Mouse (Mus musculus): ENCODE results near the gene Tent5d. TPM values are rescaled to one million over a fixed set of nuclear protein-coding genes. Genes with fewer than 3 reads are reported as not detected.

Tent5d gene
- polyA plus RNA-seq, 1 experiment from 2014 or later, result not detected

DNA sequence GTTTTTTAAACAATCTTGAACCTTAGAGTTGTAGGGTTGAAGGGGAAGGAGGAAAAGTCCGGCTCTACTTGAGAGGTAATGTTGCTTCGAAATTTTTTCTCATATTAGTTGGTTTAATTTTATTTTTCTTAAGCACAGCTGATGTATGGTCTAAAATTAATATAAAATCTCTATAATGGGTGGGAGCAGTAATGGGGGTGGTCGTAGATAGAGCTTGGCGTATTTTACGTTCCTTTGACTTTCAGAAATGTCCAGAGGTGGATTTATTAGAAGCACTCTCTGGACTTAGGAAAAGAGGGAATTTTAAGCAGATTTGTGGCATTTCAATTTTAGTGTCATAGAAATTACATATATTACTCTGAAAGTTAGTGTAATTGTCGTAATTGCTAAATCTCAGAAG lies 24.3 kb downstream of the Tent5d start:
- Histone ChIP-seq H3K36me3 (ENCODE audit: control insufficient read depth, insufficient read depth) (no peaks in the 10 kb centered on the region), H3K4me1 (replicated peaks; ENCODE audit: control insufficient read depth, insufficient read depth, low read length) (no peaks in the 10 kb centered on the region), H3K4me3 (replicated peaks; ENCODE audit: low read length) (no peak overlapping the region), H3K27me3 (replicated peaks; ENCODE audit: control insufficient read depth, insufficient read depth, low read length) (no peaks in the 10 kb centered on the region), H3K27ac (ENCODE audit: low read length) (no peak overlapping the region), H3K9ac (replicated peaks; ENCODE audit: low read depth, low read length) (no peak overlapping the region), H3K9me3 (ENCODE audit: control insufficient read depth, low read length) (no peaks in the 10 kb centered on the region), H3K4me2 (ENCODE audit: low read length) (peak overlapping the region; percentile 56)
- WGBS, result 87% methylated on average over 6 of the region's 6 CpGs
- no peak for ATAC-seq

DNA sequence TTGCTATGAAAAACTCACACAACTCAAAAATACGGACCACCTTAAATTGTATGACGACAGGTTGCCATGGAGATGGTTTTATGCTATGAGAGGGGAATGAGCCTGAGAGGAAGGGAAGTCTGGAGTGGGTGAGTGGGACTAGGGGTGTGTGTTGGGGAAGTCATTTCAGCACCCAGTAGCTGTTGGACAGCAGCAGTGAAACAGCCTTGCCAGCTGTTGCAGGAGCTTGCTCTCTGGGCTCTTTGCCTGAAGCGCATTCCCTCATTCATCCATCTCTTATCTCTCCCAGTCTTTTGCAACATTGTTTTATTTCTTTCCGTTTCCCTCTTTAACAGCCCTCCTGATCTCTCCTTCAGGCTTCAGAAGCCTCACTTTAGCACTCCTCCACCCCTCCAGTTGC lies 65.8 kb downstream of the Tent5d start:
- WGBS, result 28% methylated on average over 4 of the region's 4 CpGs

More for the DNA sequence above, 65.8 kb downstream of the Tent5d start:
- H3K36me3 ChIP-seq (ENCODE audit: control insufficient read depth, insufficient read depth), result no peaks in the 10 kb centered on the region
- H3K27me3 ChIP-seq (replicated peaks; ENCODE audit: control insufficient read depth, insufficient read depth, low read length), result no peaks in the 10 kb centered on the region
- H3K9ac ChIP-seq (replicated peaks; ENCODE audit: low read depth, low read length), result no peak overlapping the region
- H3K27ac ChIP-seq (ENCODE audit: low read length), result no peak overlapping the region
- no peaks in the 10 kb centered on the region for H3K4me1 ChIP-seq (replicated peaks; ENCODE audit: control insufficient read depth, insufficient read depth, low read length)
- H3K4me2 ChIP-seq (ENCODE audit: low read length), result no peak overlapping the region
- no peak for ATAC-seq
- H3K4me3 ChIP-seq (replicated peaks; ENCODE audit: low read length), result no peak overlapping the region
- H3K9me3 ChIP-seq (ENCODE audit: control insufficient read depth, low read length), result no peaks in the 10 kb centered on the region

Other genes with a start within 250 kb of the Tent5d start
- gene Tbx22, start 124.6 kb upstream of the Tent5d start, polyA plus RNA-seq (2015; fragmentation: Nextera tagmentation; extraction: Ambion mirVana), result 0.04 TPM in 1 of 2 replicates, not detected in the other
- gene 2610002M06Rik, start 23.7 kb downstream of the Tent5d start, polyA plus RNA-seq (2015; fragmentation: Nextera tagmentation; extraction: Ambion mirVana), result 18.6 and 19.8 TPM in 2 replicates
- gene Gm732, start 155.9 kb downstream of the Tent5d start, polyA plus RNA-seq (2015; fragmentation: Nextera tagmentation; extraction: Ambion mirVana), result not detected in 2 replicates

Data from forebrain, embryonic 16.5 days (tissue).